8 mouse cellular contexts compared by ENCODE assay signal in the genomic region with DNA sequence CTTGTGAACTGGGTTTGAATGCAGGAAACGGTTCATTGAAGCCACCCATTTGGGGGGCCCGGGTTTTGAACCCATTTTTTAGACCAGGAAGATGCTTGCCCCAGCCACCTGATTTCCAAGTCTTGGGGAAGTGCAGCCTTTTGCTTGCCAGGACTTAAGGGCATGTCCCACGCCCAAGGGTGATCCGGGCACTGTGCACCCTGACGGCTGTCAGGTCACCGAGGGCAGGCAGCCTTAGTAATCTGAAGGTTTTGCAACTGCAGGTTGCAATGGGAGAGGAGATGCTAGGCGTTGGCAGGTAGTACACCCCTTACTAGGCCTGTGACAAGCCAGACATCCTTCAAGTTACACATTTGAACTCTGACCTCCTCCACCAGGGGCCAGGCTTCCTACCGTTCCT. TPM values are rescaled to one million over a fixed set of nuclear protein-coding genes. Genes with fewer than 3 reads are reported as not detected.
DNase-seq lines count a peak whose midpoint lies in the region; ATAC-seq and TF ChIP-seq lines count a peak whose summit lies in the region.

No protein-coding gene starts in this region.

- peak overlapping the region; percentile 57 for H3K4me3 ChIP-seq in left cerebral cortex, adult 2 months
- peak overlapping the region; percentile 63 for H3K4me3 ChIP-seq in embryonic facial prominence, embryonic 15.5 days (replicated peaks)
- peak overlapping the region; percentile 55 for H3K4me3 ChIP-seq in intestine, embryonic 15.5 days (replicated peaks)
- H3K4me3 ChIP-seq in midbrain, postnatal 0 days (ENCODE audit: low read depth, low read length) = peak overlapping the region; percentile 52

- ATAC-seq in embryonic facial prominence, embryonic 15.5 days (ENCODE audit: insufficient number of reproducible peaks, low FRiP score, low TSS enrichment, low read depth) = no peak
- ATAC-seq in intestine, embryonic 15.5 days = 0 out of 2 replicates have a peak, but pooled peaks have one; percentile 24
- ATAC-seq in midbrain, postnatal 0 days (ENCODE audit: low FRiP score) = no peak

- intact Hi-C loops in left cerebral cortex, adult 2 months (cut with DNase I) = no loop called here
- intact Hi-C loops in left cerebral cortex, postnatal 25 days (cut with DNase I) = loop anchor here (1.0 kb wide), 1 partner anchor 21 kb away; a partner anchor contains a TSS
- intact Hi-C loops in left cerebral cortex, postnatal 14 days (cut with DNase I) = no loop called here
- intact Hi-C loops in left cerebral cortex, postnatal 4 days (cut with DNase I) = no loop called here

- H3K9ac ChIP-seq in embryonic facial prominence, embryonic 15.5 days = peak overlapping the region; percentile 58
- H3K9ac ChIP-seq in intestine, embryonic 15.5 days = peak overlapping the region; percentile 59
- peak overlapping the region; percentile 66 for H3K9ac ChIP-seq in midbrain, postnatal 0 days (replicated peaks; ENCODE audit: low read length, poor library complexity, severe bottlenecking)

- H3K9me3 ChIP-seq in embryonic facial prominence, embryonic 15.5 days (replicated peaks) = no peaks in the 10 kb centered on the region
- no peaks in the 10 kb centered on the region for H3K9me3 ChIP-seq in intestine, embryonic 15.5 days
- H3K9me3 ChIP-seq in midbrain, postnatal 0 days (ENCODE audit: low read length) = no peaks in the 10 kb centered on the region

- H3K4me1 ChIP-seq in embryonic facial prominence, embryonic 15.5 days = peaks cover 13% of the 10 kb centered on the region
- H3K4me1 ChIP-seq in intestine, embryonic 15.5 days (replicated peaks) = peaks cover 7% of the 10 kb centered on the region; the same call in 1 of the 2 replicates
- H3K4me1 ChIP-seq in midbrain, postnatal 0 days (ENCODE audit: insufficient read depth, low read length) = peaks cover 13% of the 10 kb centered on the region; the same call in 1 of the 2 replicates

- no peak for DNase-seq in left cerebral cortex, adult 2 months (ENCODE audit: extremely low spot score in 1 of 2, low spot score in 2 of 2)
- DNase-seq in left cerebral cortex, postnatal 25 days (ENCODE audit: low spot score in 2 of 2) = no peak
- DNase-seq in midbrain, postnatal 0 days (ENCODE audit: low spot score) = no peak
- no peak for DNase-seq in spleen, adult 18-20 months
- DNase-seq in left cerebral cortex, postnatal 14 days (ENCODE audit: low spot score in 2 of 2) = no peak
- no peak for DNase-seq in left cerebral cortex, postnatal 4 days

- no peaks in the 10 kb centered on the region for H3K36me3 ChIP-seq in embryonic facial prominence, embryonic 15.5 days
- no peaks in the 10 kb centered on the region for H3K36me3 ChIP-seq in intestine, embryonic 15.5 days
- no peaks in the 10 kb centered on the region for H3K36me3 ChIP-seq in midbrain, postnatal 0 days (ENCODE audit: insufficient read depth, low read length)

- no peaks in the 10 kb centered on the region for H3K27me3 ChIP-seq in embryonic facial prominence, embryonic 15.5 days
- H3K27me3 ChIP-seq in intestine, embryonic 15.5 days (replicated peaks) = no peaks in the 10 kb centered on the region
- no peaks in the 10 kb centered on the region for H3K27me3 ChIP-seq in midbrain, postnatal 0 days (ENCODE audit: insufficient read depth, low read length)

- TF ChIP-seq CTCF in left cerebral cortex, adult 2 months (IDR thresholded peaks at IDR 0.05) = no peak
- no peak for TF ChIP-seq CTCF in midbrain, postnatal 0 days (IDR thresholded peaks at IDR 0.05)

- H3K27ac ChIP-seq in left cerebral cortex, adult 2 months = peak overlapping the region; percentile 91
- H3K27ac ChIP-seq in embryonic facial prominence, embryonic 15.5 days (replicated peaks) = no peak overlapping the region
- no peak overlapping the region; the same call in 1 of the 2 replicates for H3K27ac ChIP-seq in intestine, embryonic 15.5 days
- no peak overlapping the region; the same call in 1 of the 2 replicates for H3K27ac ChIP-seq in midbrain, postnatal 0 days (ENCODE audit: low read depth, low read length)

- peak overlapping the region; percentile 88 for H3K4me2 ChIP-seq in embryonic facial prominence, embryonic 15.5 days (replicated peaks)
- peak overlapping the region; percentile 86 for H3K4me2 ChIP-seq in intestine, embryonic 15.5 days (replicated peaks)
- H3K4me2 ChIP-seq in midbrain, postnatal 0 days (ENCODE audit: low read depth, low read length, poor library complexity, severe bottlenecking) = peak overlapping the region; percentile 84

- 34% methylated on average over 8 of the region's 8 CpGs for WGBS in embryonic facial prominence, embryonic 15.5 days
- WGBS in intestine, embryonic 15.5 days = 48% methylated on average over 8 of the region's 8 CpGs
- WGBS in midbrain, postnatal 0 days = 59% methylated on average over 8 of the region's 8 CpGs

RNA-seq across cellular contexts. Expression of a gene that starts 0.5 kb away (rescaled TPM):
- total RNA-seq in left cerebral cortex, adult 2 months (2021) = 1 to 10 TPM; 5.0 to 5.2 TPM
- 1 to 10 TPM; 4.0 to 7.1 TPM for total RNA-seq in left cerebral cortex, postnatal 25 days (2021)
- 6.8 and 8.8 TPM in 2 replicates for polyA plus RNA-seq in embryonic facial prominence, embryonic 15.5 days (2015; fragmentation: Nextera tagmentation; extraction: Ambion mirVana)
- 8.5 and 10.0 TPM in 2 replicates for polyA plus RNA-seq in intestine, embryonic 15.5 days (2015; fragmentation: Nextera tagmentation; extraction: Ambion mirVana)
- 3.8 and 19.1 TPM in 2 replicates for total RNA-seq in midbrain, postnatal 0 days (2014; rRNA removed)
- polyA plus RNA-seq in midbrain, postnatal 0 days (2015; fragmentation: Nextera tagmentation; extraction: Ambion mirVana) = 2.2 and 3.1 TPM in 2 replicates
- 1 to 10 TPM; 4.6 to 4.7 TPM for total RNA-seq in left cerebral cortex, postnatal 14 days (2021)
- total RNA-seq in left cerebral cortex, postnatal 4 days (2021) = 1 to 10 TPM; 2.3 to 3.5 TPM

RNA-seq across cellular contexts. Expression of a gene that starts 11.1 kb away (rescaled TPM):
- total RNA-seq in left cerebral cortex, adult 2 months (2021) = 1 to 10 TPM in 1 of 2 experiments, under 1 TPM in 1; 0.82 to 1.2 TPM
- under 1 TPM; 0.69 to 0.92 TPM for total RNA-seq in left cerebral cortex, postnatal 25 days (2021)
- polyA plus RNA-seq in embryonic facial prominence, embryonic 15.5 days (2015; fragmentation: Nextera tagmentation; extraction: Ambion mirVana) = 0.29 and 0.31 TPM in 2 replicates
- polyA plus RNA-seq in intestine, embryonic 15.5 days (2015; fragmentation: Nextera tagmentation; extraction: Ambion mirVana) = 0.20 and 0.24 TPM in 2 replicates
- total RNA-seq in midbrain, postnatal 0 days (2014; rRNA removed) = 0.33 and 0.57 TPM in 2 replicates
- 0.06 and 0.16 TPM in 2 replicates for polyA plus RNA-seq in midbrain, postnatal 0 days (2015; fragmentation: Nextera tagmentation; extraction: Ambion mirVana)
- under 1 TPM; 0.34 to 0.51 TPM for total RNA-seq in left cerebral cortex, postnatal 14 days (2021)
- total RNA-seq in left cerebral cortex, postnatal 4 days (2021) = under 1 TPM; 0.36 to 0.46 TPM

RNA-seq across cellular contexts. Expression of a gene that starts 21.1 kb away (rescaled TPM):
- total RNA-seq in left cerebral cortex, adult 2 months (2021) = 10 to 100 TPM; 21.1 to 21.3 TPM
- total RNA-seq in left cerebral cortex, postnatal 25 days (2021) = 10 to 100 TPM; 21.4 to 22.6 TPM
- 32.8 and 35.1 TPM in 2 replicates for polyA plus RNA-seq in embryonic facial prominence, embryonic 15.5 days (2015; fragmentation: Nextera tagmentation; extraction: Ambion mirVana)
- 48.8 and 59.4 TPM in 2 replicates for polyA plus RNA-seq in intestine, embryonic 15.5 days (2015; fragmentation: Nextera tagmentation; extraction: Ambion mirVana)
- total RNA-seq in midbrain, postnatal 0 days (2014; rRNA removed) = 16.2 and 31.7 TPM in 2 replicates
- 22.8 and 23.0 TPM in 2 replicates for polyA plus RNA-seq in midbrain, postnatal 0 days (2015; fragmentation: Nextera tagmentation; extraction: Ambion mirVana)
- total RNA-seq in left cerebral cortex, postnatal 14 days (2021) = 10 to 100 TPM; 21.7 to 22.2 TPM
- 10 to 100 TPM; 19.9 to 22.6 TPM for total RNA-seq in left cerebral cortex, postnatal 4 days (2021)

RNA-seq across cellular contexts. Expression of a gene that starts 26.9 kb away (rescaled TPM):
- total RNA-seq in left cerebral cortex, adult 2 months (2021) = under 1 TPM; 0.25 to 0.33 TPM
- under 1 TPM; 0.50 to 0.82 TPM for total RNA-seq in left cerebral cortex, postnatal 25 days (2021)
- 19.9 and 22.4 TPM in 2 replicates for polyA plus RNA-seq in embryonic facial prominence, embryonic 15.5 days (2015; fragmentation: Nextera tagmentation; extraction: Ambion mirVana)
- polyA plus RNA-seq in intestine, embryonic 15.5 days (2015; fragmentation: Nextera tagmentation; extraction: Ambion mirVana) = 22.8 and 23.5 TPM in 2 replicates
- 2.4 and 3.2 TPM in 2 replicates for total RNA-seq in midbrain, postnatal 0 days (2014; rRNA removed)
- 1.8 and 1.9 TPM in 2 replicates for polyA plus RNA-seq in midbrain, postnatal 0 days (2015; fragmentation: Nextera tagmentation; extraction: Ambion mirVana)
- under 1 TPM; 0.76 to 0.90 TPM for total RNA-seq in left cerebral cortex, postnatal 14 days (2021)
- total RNA-seq in left cerebral cortex, postnatal 4 days (2021) = 1 to 10 TPM; 2.3 to 2.9 TPM

RNA-seq across cellular contexts. Expression of a gene that starts 46.5 kb away (rescaled TPM):
- total RNA-seq in left cerebral cortex, adult 2 months (2021) = 10 to 100 TPM; 29.9 to 33.8 TPM
- total RNA-seq in left cerebral cortex, postnatal 25 days (2021) = 10 to 100 TPM; 25.3 to 29.3 TPM
- polyA plus RNA-seq in embryonic facial prominence, embryonic 15.5 days (2015; fragmentation: Nextera tagmentation; extraction: Ambion mirVana) = 45.6 and 51.4 TPM in 2 replicates
- 34.2 and 35.8 TPM in 2 replicates for polyA plus RNA-seq in intestine, embryonic 15.5 days (2015; fragmentation: Nextera tagmentation; extraction: Ambion mirVana)
- total RNA-seq in midbrain, postnatal 0 days (2014; rRNA removed) = 22.7 and 27.6 TPM in 2 replicates
- 37.0 and 41.4 TPM in 2 replicates for polyA plus RNA-seq in midbrain, postnatal 0 days (2015; fragmentation: Nextera tagmentation; extraction: Ambion mirVana)
- total RNA-seq in left cerebral cortex, postnatal 14 days (2021) = 10 to 100 TPM; 29.4 to 32.2 TPM
- total RNA-seq in left cerebral cortex, postnatal 4 days (2021) = 10 to 100 TPM; 36.2 to 37.8 TPM
